Mouse (Mus musculus) liver, adult 2 months (tissue): ENCODE measurements at regions not wholly inside any gene's neighbourhood (a gene's known extent, or its start where the extent isn't known, plus 50 kb on each side); places are given as distances from the start of the nearest gene placed in this dataset.
A peak's percentile ranks its signal among the peaks of the same experiment; 100 is the strongest.

ENCODE experiments used
- DNase-seq: peaks from one replicate; pipeline ENCODE4 v3.0.0-alpha.2; 2011; ENCODE audit warnings: low read depth, low spot score; ENCODE audit errors: extremely low read depth
- H3K27ac ChIP-seq: fragments of 200-500 bp; replicated peaks from 2 replicates; pipeline ENCODE4 v1.5.1; 2012; ENCODE audit warnings: low read depth, mild to moderate bottlenecking, control low read depth, inconsistent platforms, low read length; ENCODE audit not compliant: insufficient read depth
- H3K27me3 ChIP-seq: fragments of 200-500 bp; 2 replicates; pipeline ENCODE4 v1.6.1; 2012; ENCODE audit warnings: mild to moderate bottlenecking, moderate library complexity, low read length, inconsistent platforms; ENCODE audit not compliant: control insufficient read depth, insufficient read depth
- H3K36me3 ChIP-seq: fragments of 200-500 bp; 2 replicates; pipeline ENCODE4 v1.6.1; 2012; ENCODE audit warnings: low read length, inconsistent platforms; ENCODE audit not compliant: control insufficient read depth, insufficient read depth
- H3K4me1 ChIP-seq: fragments of 200-500 bp; 2 replicates; pipeline ENCODE4 v1.6.1; 2011; ENCODE audit warnings: low read length; ENCODE audit not compliant: control insufficient read depth, insufficient read depth
- H3K4me3 ChIP-seq: fragments of 200-500 bp; 2 replicates; pipeline ENCODE4 v1.5.1; 2011; ENCODE audit warnings: low read depth, mild to moderate bottlenecking, control low read depth, low read length, moderate library complexity; ENCODE audit not compliant: insufficient read depth
- H3K79me2 ChIP-seq: fragments of 200-500 bp; 2 replicates; pipeline ENCODE4 v1.6.1; 2012; ENCODE audit warnings: inconsistent platforms, mild to moderate bottlenecking, low read length, moderate library complexity; ENCODE audit not compliant: control insufficient read depth, insufficient read depth
- H3K9ac ChIP-seq: fragments of 200-500 bp; 2 replicates; pipeline ENCODE4 v1.6.1; 2012; ENCODE audit warnings: low read depth, mild to moderate bottlenecking, control low read depth, inconsistent platforms, low read length
- CTCF ChIP-seq: fragments of 200-500 bp; IDR thresholded peaks from 2 replicates; pipeline ENCODE4 v1.5.1; 2011; ENCODE audit warnings: low read depth, low read length, control low read depth
- POLR2A ChIP-seq: fragments of 200-500 bp; IDR thresholded peaks from 2 replicates; pipeline ENCODE4 v1.6.1; 2011; ENCODE audit warnings: low read length, control low read depth; ENCODE audit not compliant: insufficient read depth; ENCODE audit errors: extremely low read depth
- WGBS: fragments of 180-500 bp; shearing (Covaris S2); methylation state at CpG from one replicate; pipeline ENCODE4 v1.1.7; 2018; 5-methylcytosine and 5-hydroxymethylcytosine counted together

DNA sequence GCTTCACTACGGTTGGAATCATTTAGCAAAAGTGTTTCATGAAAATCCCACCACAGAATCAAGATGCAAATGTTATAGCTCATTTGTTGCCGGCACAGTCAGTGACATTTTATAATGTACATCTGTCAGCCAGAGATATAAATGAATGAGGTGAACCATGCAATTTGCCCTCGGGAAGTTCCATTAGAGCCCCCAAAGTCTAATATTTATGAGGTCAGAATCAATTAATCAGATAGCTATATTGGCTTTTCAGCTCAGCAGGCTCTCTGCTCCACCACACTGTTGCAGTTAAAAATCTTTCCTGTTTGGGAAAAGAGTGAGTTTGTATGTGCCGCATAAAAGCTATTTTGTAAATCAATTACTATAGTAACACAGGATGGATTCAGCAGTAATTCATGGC is 430.7 kb upstream of the Nrsn1 start:
- no peaks in the 10 kb centered on the region for H3K79me2 ChIP-seq
- DNase-seq: no peak
- TF ChIP-seq CTCF: no peak
- TF ChIP-seq POLR2A: no peak
- H3K4me3 ChIP-seq: no peak overlapping the region
- H3K4me1 ChIP-seq: no peaks in the 10 kb centered on the region
- H3K36me3 ChIP-seq: no peaks in the 10 kb centered on the region
- no peak overlapping the region for H3K27ac ChIP-seq
- no peak overlapping the region for H3K9ac ChIP-seq
- no peaks in the 10 kb centered on the region for H3K27me3 ChIP-seq
- WGBS: 80% methylated on average over 4 of the region's 4 CpGs

DNA sequence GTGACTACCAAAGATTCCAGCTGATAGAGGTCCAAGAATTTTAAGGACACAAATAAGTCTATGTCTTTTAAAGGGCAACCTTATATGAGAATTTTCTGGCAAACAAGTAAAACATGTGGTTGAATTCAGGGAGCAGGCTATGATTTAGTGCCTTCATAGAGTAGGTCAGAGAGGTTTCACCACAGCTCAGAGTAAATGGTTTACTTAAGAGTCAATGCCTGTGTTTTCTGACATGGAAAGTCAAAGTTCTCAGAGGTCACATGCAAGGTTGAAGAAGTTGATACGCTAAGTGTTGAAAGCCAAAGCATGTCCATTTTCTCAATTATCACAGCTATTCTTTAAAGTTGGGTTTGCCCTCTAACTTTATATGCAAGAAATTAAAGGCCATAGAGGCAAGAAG is 425.7 kb upstream of the Nrsn1 start:
- H3K27ac ChIP-seq: no peak overlapping the region
- WGBS: 53% methylated on average over 1 of the region's 1 CpGs
- peak; percentile 54 for DNase-seq
- H3K36me3 ChIP-seq: no peaks in the 10 kb centered on the region
- no peaks in the 10 kb centered on the region for H3K4me1 ChIP-seq
- TF ChIP-seq CTCF: no peak
- no peak for TF ChIP-seq POLR2A
- no peaks in the 10 kb centered on the region for H3K27me3 ChIP-seq
- H3K4me3 ChIP-seq: no peak overlapping the region
- no peaks in the 10 kb centered on the region for H3K79me2 ChIP-seq
- no peak overlapping the region for H3K9ac ChIP-seq

DNA sequence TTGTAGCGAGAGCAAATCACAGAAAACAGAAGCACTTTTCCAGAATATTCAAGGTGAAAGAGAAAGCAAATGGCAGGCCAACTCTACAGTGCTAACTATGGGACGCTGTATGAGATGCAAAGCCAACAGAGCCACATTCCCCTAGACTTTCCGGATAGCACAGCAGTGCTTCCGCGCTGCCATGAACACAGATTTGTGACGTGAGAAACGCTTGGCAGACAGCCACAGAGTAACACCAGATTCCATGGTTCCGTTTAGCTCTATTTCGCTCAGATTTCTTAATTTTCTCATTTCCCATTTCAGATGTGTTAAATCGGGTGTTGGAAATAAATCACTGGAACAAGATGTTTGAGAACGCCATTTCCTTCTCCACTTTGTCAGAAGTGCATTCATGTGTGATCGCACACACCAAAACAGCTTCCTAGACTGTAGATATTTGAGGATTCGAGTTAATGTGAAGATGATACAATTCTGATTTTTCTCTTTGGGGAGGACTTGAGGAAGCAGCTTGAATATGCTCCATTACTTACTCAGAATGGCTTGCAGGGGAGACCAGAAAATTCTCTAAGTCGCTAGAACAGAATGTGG is 424.8 kb upstream of the Nrsn1 start:
- TF ChIP-seq CTCF (no peak), POLR2A (no peak)
- no peak for DNase-seq

DNA sequence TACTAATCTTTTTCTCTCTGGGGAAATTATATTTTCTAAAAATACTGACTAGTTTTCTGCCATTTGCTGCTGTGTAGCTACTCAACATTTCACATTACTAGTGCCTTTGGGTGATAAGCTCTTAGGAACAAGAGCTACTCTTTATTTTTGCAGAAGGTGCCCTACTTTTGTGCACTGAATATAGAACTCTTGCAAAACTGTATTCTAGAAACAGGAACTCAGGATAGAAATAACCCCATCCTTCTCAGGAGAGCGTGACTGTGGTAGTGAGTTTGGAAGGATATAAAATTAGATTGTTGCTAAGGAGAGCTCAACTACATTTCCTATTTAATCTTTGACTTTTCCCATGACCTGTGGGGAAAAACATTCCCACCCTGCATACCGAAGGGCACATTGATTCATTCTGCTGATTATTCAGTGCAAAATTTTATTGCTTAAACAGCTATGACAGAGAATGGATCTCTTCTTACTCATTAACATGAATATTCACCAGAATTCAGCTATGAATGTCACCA is 408.0 kb upstream of the Nrsn1 start:
- H3K9ac ChIP-seq: no peak overlapping the region
- no peak for DNase-seq
- WGBS: 83% methylated on average over 2 of the region's 2 CpGs
- H3K36me3 ChIP-seq: no peaks in the 10 kb centered on the region
- H3K27me3 ChIP-seq: no peaks in the 10 kb centered on the region
- no peaks in the 10 kb centered on the region for H3K4me1 ChIP-seq
- no peak overlapping the region for H3K4me3 ChIP-seq
- no peaks in the 10 kb centered on the region for H3K79me2 ChIP-seq
- no peak overlapping the region for H3K27ac ChIP-seq
- TF ChIP-seq CTCF (no peak), POLR2A (no peak)

More for the DNA sequence above, 424.8 kb upstream of the Nrsn1 start:
- Histone ChIP-seq H3K27ac (no peak overlapping the region), H3K4me3 (no peak overlapping the region), H3K9ac (no peak overlapping the region), H3K27me3 (no peaks in the 10 kb centered on the region), H3K79me2 (no peaks in the 10 kb centered on the region), H3K4me1 (no peaks in the 10 kb centered on the region), H3K36me3 (no peaks in the 10 kb centered on the region)
- WGBS: 89% methylated on average over 14 of the region's 14 CpGs

DNA sequence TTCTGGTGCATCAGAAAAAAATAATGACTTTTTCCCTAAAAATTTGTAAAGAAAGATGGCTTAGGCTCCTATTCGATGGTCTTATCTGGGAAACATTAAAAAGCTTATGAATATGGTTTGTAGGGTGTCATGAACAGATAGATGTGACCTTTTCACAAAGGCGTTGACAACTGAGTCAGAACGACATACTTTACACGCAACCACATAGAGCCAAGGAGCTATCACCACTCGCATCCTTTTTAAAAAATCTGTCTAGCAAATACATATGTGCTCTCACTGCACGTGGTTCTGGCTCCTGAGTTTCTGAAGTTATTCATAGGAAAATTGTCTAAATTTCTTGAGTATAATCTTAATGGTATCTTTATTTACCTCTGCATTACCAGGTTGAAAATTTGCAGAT is 404.9 kb upstream of the Nrsn1 start:
- no peak overlapping the region for H3K27ac ChIP-seq
- no peaks in the 10 kb centered on the region for H3K4me1 ChIP-seq
- no peak overlapping the region for H3K4me3 ChIP-seq
- H3K9ac ChIP-seq: no peak overlapping the region
- 83% methylated on average over 6 of the region's 6 CpGs for WGBS
- no peak for DNase-seq
- no peak for TF ChIP-seq CTCF
- TF ChIP-seq POLR2A: no peak
- no peaks in the 10 kb centered on the region for H3K27me3 ChIP-seq
- no peaks in the 10 kb centered on the region for H3K79me2 ChIP-seq
- H3K36me3 ChIP-seq: no peaks in the 10 kb centered on the region

DNA sequence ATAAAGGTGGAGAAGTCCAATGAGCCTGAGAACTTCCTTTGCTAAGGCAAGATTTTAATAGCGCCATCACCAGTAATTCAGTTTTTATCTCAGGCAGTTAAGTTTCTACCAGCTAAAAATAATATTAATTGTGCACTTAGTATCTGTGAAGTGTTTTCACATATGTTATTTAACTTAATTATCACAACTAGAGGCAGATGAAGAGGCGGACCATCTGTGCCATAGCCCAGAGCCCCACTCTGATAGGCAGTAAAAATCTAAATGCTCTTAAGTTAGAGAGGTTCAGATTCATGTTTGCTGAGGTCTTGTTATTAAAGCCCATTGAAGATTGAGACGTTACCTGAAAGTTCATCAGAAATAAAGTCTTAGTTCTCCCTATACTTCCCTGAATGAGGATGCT is 395.7 kb upstream of the Nrsn1 start:
- DNase-seq: no peak

More for the DNA sequence above, 395.7 kb upstream of the Nrsn1 start:
- no peak overlapping the region for H3K9ac ChIP-seq
- TF ChIP-seq CTCF: no peak
- TF ChIP-seq POLR2A: no peak
- no peak overlapping the region for H3K27ac ChIP-seq
- H3K4me3 ChIP-seq: no peak overlapping the region
- H3K4me1 ChIP-seq: no peaks in the 10 kb centered on the region
- WGBS: 77% methylated on average over 3 of the region's 3 CpGs
- H3K27me3 ChIP-seq: 0 out of 2 replicates have a peak, but pooled peaks cover 2% of the 10 kb centered on the region
- H3K36me3 ChIP-seq: no peaks in the 10 kb centered on the region
- H3K79me2 ChIP-seq: no peaks in the 10 kb centered on the region
